Mouse (Mus musculus) retina, postnatal 1 day (tissue): ENCODE data around the gene Oxa1l.
"Not testable (repeated sequence)": the region's sequence is repeated elsewhere in the genome, so short reads cannot be mapped to it uniquely, and the experiment has no call there.

Experiments used
- DNase-seq: peaks from one replicate; pipeline ENCODE4 v3.0.0-alpha.2; 2012

The Oxa1l gene

GRCm38 (mm10) chr14:54360577-54361340, at the start of gene Oxa1l:
Gene Oxa1l (plus strand): TSS chr14:54360834.
- DNase-seq, result peak; percentile 97

DNA sequence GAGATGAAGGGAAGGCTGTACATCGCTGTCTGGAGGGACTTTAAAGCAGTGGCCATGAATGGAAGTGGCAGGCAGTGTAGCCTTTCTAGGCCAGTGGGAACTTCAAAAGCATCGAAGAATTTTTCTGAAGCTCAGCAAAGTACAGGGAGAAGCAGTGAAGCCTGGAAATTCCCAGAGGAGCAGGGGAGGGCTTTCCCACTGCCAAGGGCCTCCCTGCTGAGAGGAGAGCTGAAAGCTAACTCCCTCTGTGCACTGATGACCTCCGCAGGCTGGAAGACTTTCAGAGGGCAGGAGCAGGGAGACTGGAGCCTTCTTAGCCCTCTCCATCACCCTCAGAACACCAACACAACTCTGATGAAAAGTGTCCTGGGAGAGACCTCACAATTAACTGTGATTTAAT, 48.9 kb upstream of the Oxa1l start:
- no peak for DNase-seq

DNA sequence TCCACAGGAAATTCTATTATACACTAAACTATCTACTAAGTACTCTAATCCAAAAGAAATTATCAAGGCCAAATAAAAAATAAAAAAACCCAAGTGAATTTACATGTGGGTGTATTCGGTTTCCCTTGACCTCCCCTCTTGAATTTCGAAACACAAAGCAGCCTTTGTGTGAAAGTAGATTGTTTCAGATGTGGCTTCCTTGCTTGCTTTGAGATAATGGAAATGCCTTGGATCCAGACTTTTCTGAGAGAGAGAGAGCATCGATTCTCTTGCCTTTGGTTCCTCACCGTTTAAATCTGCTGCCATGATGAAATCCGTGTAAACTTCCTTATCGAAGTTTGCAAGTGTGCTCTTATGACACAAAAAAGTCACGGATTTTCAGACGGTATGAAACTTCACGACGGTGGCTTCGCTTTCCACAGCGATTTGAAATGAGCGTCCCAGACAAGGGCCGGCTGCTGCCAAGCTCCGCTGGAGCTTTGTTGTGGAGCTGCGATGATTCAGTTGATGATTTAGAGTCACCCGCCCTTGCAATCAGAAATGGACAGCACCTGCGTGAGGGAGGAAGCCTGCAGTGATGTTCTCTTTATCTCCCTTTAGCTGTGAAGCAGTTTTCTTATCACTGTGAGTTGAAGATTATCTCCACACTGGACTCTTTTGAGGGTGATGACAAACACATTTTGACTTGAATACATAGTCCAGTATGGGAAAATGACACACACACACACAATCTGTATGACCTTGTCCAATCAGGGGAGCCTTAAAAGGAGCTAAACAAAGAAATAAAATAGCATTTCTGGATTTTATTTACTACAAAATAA, 38.9 kb upstream of the Oxa1l start:
- DNase-seq, result no peak

DNA sequence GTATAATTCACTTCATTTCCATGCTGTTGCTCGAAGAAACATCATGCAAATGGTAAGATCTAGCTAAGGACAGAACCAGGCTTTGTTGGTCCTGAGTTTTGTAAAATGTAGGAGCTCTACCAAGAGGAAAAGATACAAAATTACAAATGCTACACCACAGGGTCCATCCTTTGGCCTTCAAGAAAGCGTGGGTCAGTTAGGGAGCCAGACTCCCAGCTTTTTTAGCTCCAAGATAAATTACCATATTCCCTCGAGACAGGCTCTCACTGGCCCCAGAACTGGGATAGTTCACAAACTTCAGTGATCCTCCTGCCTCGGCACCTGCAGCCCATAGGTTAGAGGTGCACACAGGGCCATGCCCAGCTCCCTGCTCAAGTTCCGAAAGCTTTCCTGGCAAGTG, 36.1 kb upstream of the Oxa1l start:
- DNase-seq, result no peak

DNA sequence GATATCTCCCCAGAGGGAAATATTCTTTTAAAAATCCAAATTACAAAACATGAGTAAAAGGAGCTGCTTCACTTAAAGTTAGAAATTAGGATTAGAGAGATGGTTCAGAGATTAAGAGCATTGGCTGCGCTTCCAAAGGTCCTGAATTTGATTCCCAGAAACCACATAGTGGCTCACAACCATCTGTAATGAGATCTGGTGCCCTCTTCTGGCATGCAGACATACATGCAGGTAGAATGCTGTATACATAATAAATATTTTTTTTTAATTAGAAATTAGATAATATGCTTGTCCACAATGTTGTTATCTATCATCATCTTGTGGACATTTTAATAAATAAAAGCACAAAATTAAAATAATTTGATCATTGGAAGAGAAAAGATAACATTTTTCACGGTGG, 32.1 kb upstream of the Oxa1l start:
- DNase-seq, result no peak

DNA sequence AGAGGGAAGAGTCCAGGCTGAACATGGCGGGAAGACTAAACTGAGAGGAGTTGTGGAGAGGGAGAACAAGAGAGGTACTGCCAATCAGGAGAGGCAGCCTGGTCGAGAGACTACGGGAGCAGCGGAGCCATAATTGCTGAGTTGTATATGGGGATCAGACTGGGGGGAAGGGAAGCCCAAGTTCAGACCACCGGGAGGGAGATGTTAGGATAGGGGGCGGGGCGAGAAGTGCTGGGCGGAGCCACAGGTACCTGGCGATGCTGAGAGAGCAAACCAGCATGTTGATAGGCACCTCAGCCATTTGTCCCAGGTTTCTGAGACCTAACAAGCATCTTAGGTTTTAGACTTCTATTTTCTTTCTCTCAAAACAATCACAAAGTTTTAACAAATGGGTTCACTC, 31.4 kb upstream of the Oxa1l start:
- no peak for DNase-seq

- DNase-seq, result no peak
These were observed 29.5 kb upstream of the Oxa1l start for GRCm38 (mm10) chr14:54331178-54331577.

- peak; percentile 86 for DNase-seq
These were observed 28.2 kb upstream of the Oxa1l start for GRCm38 (mm10) chr14:54332176-54333074.

DNA sequence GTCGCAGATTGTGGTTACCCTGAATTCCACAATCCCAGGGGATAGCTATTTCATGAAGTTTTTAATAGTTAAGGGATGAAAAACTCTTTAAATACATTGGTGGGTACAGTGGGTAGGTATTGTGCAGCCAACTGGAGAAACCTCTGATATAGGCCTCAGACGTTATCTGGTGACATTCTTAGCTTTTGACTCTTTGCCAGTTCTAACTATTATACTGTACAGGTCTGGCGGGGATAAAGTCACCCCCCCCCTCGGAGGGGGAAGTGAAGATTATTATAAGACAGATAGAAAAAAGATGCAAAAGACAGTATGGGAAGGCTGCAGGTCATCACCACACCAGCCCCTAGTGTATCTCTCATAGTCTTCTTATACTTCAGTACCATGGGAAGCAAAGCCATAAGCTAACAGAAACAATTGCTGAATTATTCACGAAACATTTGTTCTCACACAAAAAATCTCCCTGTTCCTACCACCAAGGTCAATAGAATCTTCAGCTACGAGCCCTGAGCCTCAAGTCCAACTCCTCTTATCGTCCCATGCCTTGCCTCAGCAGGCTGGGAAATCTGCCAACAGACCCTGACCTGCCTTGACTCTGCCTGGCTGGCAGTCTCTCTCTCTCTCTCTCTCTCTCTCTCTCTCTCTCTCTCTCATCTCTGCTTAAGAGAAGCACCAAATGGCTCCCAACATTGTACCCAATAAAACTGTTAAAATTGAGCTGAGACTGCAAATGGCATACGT, 27.0 kb upstream of the Oxa1l start:
- peak; percentile 46 for DNase-seq

DNA sequence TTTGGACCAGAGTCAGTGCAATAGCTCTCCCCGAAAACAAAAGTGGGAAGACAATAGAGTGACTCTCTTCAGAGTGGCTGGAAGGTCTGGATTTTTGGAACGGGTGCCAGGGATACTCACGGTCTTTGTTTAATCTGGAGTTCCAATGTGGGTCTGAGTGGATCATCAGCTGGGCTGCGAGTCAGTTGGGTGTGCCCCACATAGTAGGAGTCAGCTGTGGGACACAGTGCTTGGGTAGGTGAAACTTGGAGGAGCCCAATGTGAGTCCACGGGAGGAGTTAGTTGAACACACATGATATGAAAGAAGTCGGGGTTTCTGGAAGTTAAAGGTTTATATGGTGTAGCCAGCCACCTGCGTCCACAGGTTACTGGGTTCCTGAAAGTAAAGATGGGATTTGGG, 19.8 kb upstream of the Oxa1l start:
- no peak for DNase-seq

GRCm38 (mm10) chr14:54341807-54342206, 18.8 kb upstream of the Oxa1l start:
- DNase-seq, result not testable (repeated sequence)

GRCm38 (mm10) chr14:54350773-54351541, 9.7 kb upstream of the Oxa1l start:
- DNase-seq, result not testable (repeated sequence)

GRCm38 (mm10) chr14:54352314-54352713, 8.3 kb upstream of the Oxa1l start:
- DNase-seq, result no peak

- DNase-seq, result no peak
These were observed 6.2 kb upstream of the Oxa1l start for GRCm38 (mm10) chr14:54354406-54354805.

DNA sequence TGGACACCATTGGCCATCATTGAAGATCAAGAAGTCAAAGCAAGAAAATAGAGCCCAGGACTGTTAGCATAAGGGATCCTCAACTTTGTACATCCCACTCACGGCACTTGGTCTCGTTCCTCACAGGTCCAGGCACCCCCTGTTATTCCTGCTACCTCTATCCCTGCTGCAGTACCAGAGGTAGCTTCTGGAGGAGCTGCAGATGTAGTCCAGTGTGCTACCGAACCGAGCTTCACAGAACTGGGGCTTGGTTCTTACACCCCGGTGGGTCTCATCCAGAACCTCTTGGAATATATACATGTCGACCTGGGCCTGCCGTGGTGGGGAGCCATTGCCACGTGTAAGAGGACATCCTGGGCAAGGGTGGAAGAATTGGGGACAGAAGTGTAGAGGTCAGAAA, 2.5 kb downstream of the Oxa1l start:
- no peak for DNase-seq

DNA sequence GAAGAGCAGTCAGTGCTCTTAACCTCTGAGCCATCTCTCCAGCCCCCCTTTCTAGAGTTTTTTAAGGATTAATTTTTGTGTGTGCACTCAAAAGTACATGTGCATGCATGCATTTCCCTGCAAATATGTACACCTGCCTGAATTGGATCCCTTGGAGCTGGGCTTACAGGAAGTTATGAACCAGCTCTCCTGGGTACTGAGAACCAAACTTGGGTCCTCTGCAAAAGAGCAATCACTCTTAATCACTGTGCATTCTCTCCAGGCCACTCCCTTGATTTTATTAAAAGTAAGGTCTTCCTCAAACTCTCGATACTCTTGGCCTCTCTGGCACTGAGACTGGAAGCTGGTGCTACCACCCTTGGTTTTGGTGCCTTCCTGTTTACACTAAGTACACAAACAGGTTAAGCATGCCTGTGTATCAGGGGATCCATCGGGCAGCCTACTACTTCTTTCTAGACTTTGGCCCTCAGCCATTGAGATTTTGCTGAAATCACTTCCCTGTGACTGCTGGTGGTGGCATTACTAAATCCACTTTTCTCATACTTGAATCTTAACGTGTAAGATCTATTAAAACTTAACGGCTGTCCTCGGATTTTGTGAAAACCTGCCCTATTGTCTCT, 4.5 kb downstream of the Oxa1l start:
- DNase-seq, result no peak

GRCm38 (mm10) chr14:54366581-54366980, 5.9 kb downstream of the Oxa1l start:
- DNase-seq, result no peak

DNA sequence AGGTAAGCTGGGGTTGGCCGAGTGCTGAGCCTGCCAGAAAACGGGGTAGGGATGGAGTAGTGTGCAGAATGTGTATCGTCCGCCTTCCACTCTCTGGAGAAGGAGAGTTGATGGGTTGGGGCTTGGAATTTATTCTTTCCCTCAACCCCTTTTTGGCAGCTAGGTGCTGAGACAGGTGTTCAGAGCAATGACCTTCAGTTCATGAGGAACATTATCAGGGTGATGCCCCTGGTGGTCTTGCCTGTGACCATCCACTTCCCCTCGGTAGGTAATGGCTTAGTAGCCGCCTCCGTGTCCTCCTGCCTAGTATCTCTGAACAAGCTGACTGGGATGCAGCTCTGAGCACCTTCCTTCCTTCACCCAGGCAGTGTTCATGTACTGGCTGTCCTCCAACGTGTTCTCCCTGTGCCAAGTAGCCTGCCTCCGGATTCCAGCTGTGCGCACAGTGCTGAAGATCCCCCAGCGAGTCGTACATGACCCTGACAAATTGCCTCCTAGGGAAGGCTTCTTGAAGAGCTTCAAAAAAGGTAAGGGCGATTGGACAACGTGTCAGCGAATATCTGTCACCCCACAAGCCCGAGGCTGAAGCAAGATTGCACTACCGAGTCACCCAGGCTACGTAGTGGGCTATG, 6.9 kb downstream of the Oxa1l start:
- no peak for DNase-seq

- DNase-seq, result no peak
These were observed 8.7 kb downstream of the Oxa1l start for GRCm38 (mm10) chr14:54369372-54369771.

DNA sequence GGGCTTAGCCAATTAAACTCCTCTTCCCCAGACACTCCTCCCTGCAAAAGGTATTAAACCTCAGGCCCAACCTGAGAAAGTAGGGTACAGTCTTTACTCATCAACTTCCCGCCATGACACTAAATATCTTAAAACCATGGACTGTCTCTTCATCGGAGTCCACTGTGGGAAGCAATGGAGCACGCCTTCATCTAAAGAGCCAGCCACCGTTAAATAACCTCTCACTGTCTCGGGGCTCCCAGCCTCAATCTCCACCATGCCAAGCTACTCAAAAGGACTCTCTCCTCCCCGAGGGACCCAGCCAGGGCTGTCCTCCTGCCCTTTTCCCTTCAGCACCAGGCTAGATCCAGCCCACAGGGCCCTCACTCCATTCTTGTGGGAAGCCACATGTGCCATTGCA, 10.0 kb downstream of the Oxa1l start:
- DNase-seq, result no peak

- DNase-seq, result no peak
These were observed 10.8 kb downstream of the Oxa1l start for GRCm38 (mm10) chr14:54371460-54371859.
